Mouse (Mus musculus): ENCODE data around the gene Cwh43. TPM values are rescaled to one million over a fixed set of nuclear protein-coding genes. Genes with fewer than 3 reads are reported as not detected.
A peak's percentile ranks its signal among the peaks of the same experiment; 100 is the strongest.

Cwh43 gene
- not detected in 2 replicates for polyA plus RNA-seq (2015; fragmentation: Nextera tagmentation; extraction: Ambion mirVana)

- peak within 1 kb of the TSS; percentile 48 for H3K9ac ChIP-seq
- H3K27me3 ChIP-seq = peaks cover 54% of the 10 kb centered on the region
- H3K27ac ChIP-seq = no peak within 1 kb of the TSS
- H3K4me3 ChIP-seq = peak within 1 kb of the TSS; percentile 41
- peak within 1 kb of the TSS; percentile 71 for H3K4me2 ChIP-seq (replicated peaks)
- H3K36me3 ChIP-seq = no peaks in the 10 kb centered on the region
- H3K4me1 ChIP-seq = peaks cover 14% of the 10 kb centered on the region
- H3K9me3 ChIP-seq = no peaks in the 10 kb centered on the region
- ATAC-seq (ENCODE audit: low FRiP score, low read depth) = no peak
- WGBS = 3% methylated on average over 48 of the region's 49 CpGs
Observed at GRCm38 (mm10) chr5:73405981-73406722, at the start of gene Cwh43. TSS of gene Cwh43 (plus strand) at chr5:73406075.

- no peak for ATAC-seq (ENCODE audit: low FRiP score, low read depth)
- Histone ChIP-seq H3K4me1 (peaks cover 5% of the 10 kb centered on the region), H3K4me3 (no peak overlapping the region), H3K9me3 (no peaks in the 10 kb centered on the region), H3K36me3 (no peaks in the 10 kb centered on the region), H3K27ac (no peak overlapping the region), H3K27me3 (peaks cover 7% of the 10 kb centered on the region; the same call in 1 of the 2 replicates), H3K4me2 (replicated peaks) (no peak overlapping the region), H3K9ac (no peak overlapping the region)
- 83% methylated on average over 6 of the region's 6 CpGs for WGBS
Observed at GRCm38 (mm10) chr5:73359134-73359751, 46.6 kb upstream of the Cwh43 start.

- Histone ChIP-seq H3K27ac (no peak overlapping the region), H3K4me2 (replicated peaks) (peak overlapping the region; percentile 40), H3K4me3 (no peak overlapping the region), H3K9me3 (no peaks in the 10 kb centered on the region), H3K36me3 (no peaks in the 10 kb centered on the region), H3K27me3 (peaks cover 7% of the 10 kb centered on the region; the same call in 1 of the 2 replicates), H3K9ac (no peak overlapping the region), H3K4me1 (peaks cover 5% of the 10 kb centered on the region)
- 42% methylated on average over 12 of the region's 12 CpGs for WGBS
- ATAC-seq (ENCODE audit: low FRiP score, low read depth) = no peak
Observed at GRCm38 (mm10) chr5:73359752-73360141, 46.1 kb upstream of the Cwh43 start.

GRCm38 (mm10) chr5:73360240-73360639 is 45.6 kb upstream of the Cwh43 start:
- H3K4me3 ChIP-seq = no peak overlapping the region
- H3K9me3 ChIP-seq = no peaks in the 10 kb centered on the region
- no peaks in the 10 kb centered on the region for H3K36me3 ChIP-seq
- H3K4me1 ChIP-seq = peaks cover 5% of the 10 kb centered on the region
- WGBS = 27% methylated on average over 12 of the region's 12 CpGs
- ATAC-seq (ENCODE audit: low FRiP score, low read depth) = no peak
- H3K27me3 ChIP-seq = peaks cover 7% of the 10 kb centered on the region; the same call in 1 of the 2 replicates
- no peak overlapping the region for H3K27ac ChIP-seq
- H3K9ac ChIP-seq = no peak overlapping the region
- H3K4me2 ChIP-seq (replicated peaks) = peak overlapping the region; percentile 40

GRCm38 (mm10) chr5:73362338-73362737 is 43.5 kb upstream of the Cwh43 start:
- H3K9ac ChIP-seq = no peak overlapping the region
- peaks cover 5% of the 10 kb centered on the region for H3K4me1 ChIP-seq
- ATAC-seq (ENCODE audit: low FRiP score, low read depth) = no peak
- H3K36me3 ChIP-seq = no peaks in the 10 kb centered on the region
- WGBS = 88% methylated on average over 7 of the region's 7 CpGs
- H3K9me3 ChIP-seq = no peaks in the 10 kb centered on the region
- peaks cover 7% of the 10 kb centered on the region; the same call in 1 of the 2 replicates for H3K27me3 ChIP-seq
- H3K4me2 ChIP-seq (replicated peaks) = no peak overlapping the region
- H3K27ac ChIP-seq = no peak overlapping the region
- H3K4me3 ChIP-seq = no peak overlapping the region

GRCm38 (mm10) chr5:73362791-73363190 is 43.1 kb upstream of the Cwh43 start:
- no peak overlapping the region for H3K27ac ChIP-seq
- H3K9me3 ChIP-seq = no peaks in the 10 kb centered on the region
- no peak for ATAC-seq (ENCODE audit: low FRiP score, low read depth)
- no peaks in the 10 kb centered on the region for H3K36me3 ChIP-seq
- peaks cover 7% of the 10 kb centered on the region; the same call in 1 of the 2 replicates for H3K27me3 ChIP-seq
- 75% methylated on average over 5 of the region's 5 CpGs for WGBS
- no peak overlapping the region for H3K4me3 ChIP-seq
- H3K4me2 ChIP-seq (replicated peaks) = no peak overlapping the region
- no peak overlapping the region for H3K9ac ChIP-seq
- H3K4me1 ChIP-seq = peaks cover 5% of the 10 kb centered on the region

- 93% methylated on average over 2 of the region's 2 CpGs for WGBS
- Histone ChIP-seq H3K27me3 (peaks cover 5% of the 10 kb centered on the region; the same call in 1 of the 2 replicates), H3K36me3 (no peaks in the 10 kb centered on the region), H3K4me3 (no peak overlapping the region), H3K4me2 (replicated peaks) (no peak overlapping the region), H3K9me3 (no peaks in the 10 kb centered on the region), H3K9ac (no peak overlapping the region), H3K4me1 (peaks cover 5% of the 10 kb centered on the region), H3K27ac (no peak overlapping the region)
- no peak for ATAC-seq (ENCODE audit: low FRiP score, low read depth)
Observed at GRCm38 (mm10) chr5:73364107-73364864, 41.6 kb upstream of the Cwh43 start.

GRCm38 (mm10) chr5:73367906-73368305 is 38.0 kb upstream of the Cwh43 start:
- no peaks in the 10 kb centered on the region for H3K9me3 ChIP-seq
- no peak overlapping the region for H3K27ac ChIP-seq
- H3K36me3 ChIP-seq = no peaks in the 10 kb centered on the region
- no peaks in the 10 kb centered on the region for H3K27me3 ChIP-seq
- H3K4me2 ChIP-seq (replicated peaks) = no peak overlapping the region
- ATAC-seq (ENCODE audit: low FRiP score, low read depth) = no peak
- no peak overlapping the region for H3K9ac ChIP-seq
- H3K4me1 ChIP-seq = no peaks in the 10 kb centered on the region
- H3K4me3 ChIP-seq = no peak overlapping the region
- 84% methylated on average over 4 of the region's 4 CpGs for WGBS

GRCm38 (mm10) chr5:73368845-73369447 is 36.9 kb upstream of the Cwh43 start:
- Histone ChIP-seq H3K36me3 (no peaks in the 10 kb centered on the region), H3K9me3 (no peaks in the 10 kb centered on the region), H3K4me3 (no peak overlapping the region), H3K27ac (no peak overlapping the region), H3K9ac (no peak overlapping the region), H3K27me3 (no peaks in the 10 kb centered on the region), H3K4me1 (no peaks in the 10 kb centered on the region), H3K4me2 (replicated peaks) (no peak overlapping the region)
- WGBS = 72% methylated on average over 10 of the region's 10 CpGs
- ATAC-seq (ENCODE audit: low FRiP score, low read depth) = no peak

- no peaks in the 10 kb centered on the region for H3K27me3 ChIP-seq
- no peaks in the 10 kb centered on the region for H3K4me1 ChIP-seq
- H3K4me3 ChIP-seq = no peak overlapping the region
- no peaks in the 10 kb centered on the region for H3K9me3 ChIP-seq
- 47% methylated on average over 3 of the region's 3 CpGs for WGBS
- no peak overlapping the region for H3K9ac ChIP-seq
- no peaks in the 10 kb centered on the region for H3K36me3 ChIP-seq
- H3K4me2 ChIP-seq (replicated peaks) = no peak overlapping the region
- H3K27ac ChIP-seq = no peak overlapping the region
- no peak for ATAC-seq (ENCODE audit: low FRiP score, low read depth)
Observed at GRCm38 (mm10) chr5:73369731-73370130, 36.1 kb upstream of the Cwh43 start.

GRCm38 (mm10) chr5:73372601-73373000 is 33.3 kb upstream of the Cwh43 start:
- 74% methylated on average over 5 of the region's 5 CpGs for WGBS
- ATAC-seq (ENCODE audit: low FRiP score, low read depth) = no peak

GRCm38 (mm10) chr5:73373184-73373583 is 32.7 kb upstream of the Cwh43 start:
- Histone ChIP-seq H3K27ac (no peak overlapping the region), H3K36me3 (no peaks in the 10 kb centered on the region), H3K4me1 (no peaks in the 10 kb centered on the region), H3K9me3 (no peaks in the 10 kb centered on the region), H3K4me3 (no peak overlapping the region), H3K4me2 (replicated peaks) (no peak overlapping the region), H3K9ac (no peak overlapping the region), H3K27me3 (no peaks in the 10 kb centered on the region)
- ATAC-seq (ENCODE audit: low FRiP score, low read depth) = no peak
- WGBS = 49% methylated on average over 3 of the region's 3 CpGs

More at GRCm38 (mm10) chr5:73372601-73373000, 33.3 kb upstream of the Cwh43 start:
- Histone ChIP-seq H3K27me3 (no peaks in the 10 kb centered on the region), H3K4me3 (no peak overlapping the region), H3K4me2 (replicated peaks) (no peak overlapping the region), H3K27ac (no peak overlapping the region), H3K9me3 (no peaks in the 10 kb centered on the region), H3K9ac (no peak overlapping the region), H3K4me1 (no peaks in the 10 kb centered on the region), H3K36me3 (no peaks in the 10 kb centered on the region)

Data from limb, embryonic 13.5 days (tissue).